Mouse (Mus musculus) limb, embryonic 12.5 days (tissue): ENCODE results near the gene 4632433K11Rik. TPM values are rescaled to one million over a fixed set of nuclear protein-coding genes. Genes with fewer than 3 reads are reported as not detected.

Experiments
- ATAC-seq: fragments of 200-750 bp; cut with Nextera tagmentation; 2 replicates; pipeline ENCODE4 v1.8.0; 2017; ENCODE audit warnings: low read depth, moderate TSS enrichment; ENCODE audit not compliant: insufficient number of reproducible peaks, insufficient read depth, low FRiP score, low TSS enrichment
- H3K27ac ChIP-seq: fragments of 300-500 bp; sonication (generic); 2 replicates; pipeline ENCODE4 v1.5.1; 2016; ENCODE audit warnings: mild to moderate bottlenecking, moderate library complexity
- H3K27me3 ChIP-seq: fragments of 300-500 bp; sonication (generic); 2 replicates; pipeline ENCODE4 v1.6.1; 2016; ENCODE audit warnings: mild to moderate bottlenecking, moderate library complexity
- H3K36me3 ChIP-seq: fragments of 300-500 bp; sonication (generic); 2 replicates; pipeline ENCODE4 v1.6.1; 2016; ENCODE audit warnings: mild to moderate bottlenecking, moderate library complexity
- H3K4me1 ChIP-seq: fragments of 300-500 bp; sonication (generic); replicated peaks from 2 replicates; pipeline ENCODE4 v1.6.1; 2016
- H3K4me2 ChIP-seq: fragments of 300-500 bp; sonication (generic); 2 replicates; pipeline ENCODE4 v1.6.1; 2016; ENCODE audit warnings: mild to moderate bottlenecking, moderate library complexity
- H3K4me3 ChIP-seq: fragments of 300-500 bp; sonication (generic); replicated peaks from 2 replicates; pipeline ENCODE4 v1.5.1; 2016; ENCODE audit warnings: mild to moderate bottlenecking
- H3K9ac ChIP-seq: fragments of 300-500 bp; sonication (generic); replicated peaks from 2 replicates; pipeline ENCODE4 v1.6.1; 2016; ENCODE audit warnings: mild to moderate bottlenecking, moderate library complexity
- H3K9me3 ChIP-seq: fragments of 300-500 bp; sonication (generic); 2 replicates; pipeline ENCODE4 v1.6.1; 2016; ENCODE audit warnings: mild to moderate bottlenecking, moderate library complexity
- WGBS: fragments of 180-500 bp; shearing (Covaris S2); methylation state at CpG from one replicate; pipeline ENCODE4 v1.1.7; 2016; 5-methylcytosine and 5-hydroxymethylcytosine counted together
- polyA plus RNA-seq: library from polyadenylated mRNA; unstranded; fragments of >200 nt; fragmentation: Nextera tagmentation; extraction: Ambion mirVana; gene quantifications from 2 replicates; pipeline ENCODE4 v1.2.1, GENCODE M21; 2016

The 4632433K11Rik gene
- polyA plus RNA-seq, 1 experiment from 2014 or later: not detected

DNA sequence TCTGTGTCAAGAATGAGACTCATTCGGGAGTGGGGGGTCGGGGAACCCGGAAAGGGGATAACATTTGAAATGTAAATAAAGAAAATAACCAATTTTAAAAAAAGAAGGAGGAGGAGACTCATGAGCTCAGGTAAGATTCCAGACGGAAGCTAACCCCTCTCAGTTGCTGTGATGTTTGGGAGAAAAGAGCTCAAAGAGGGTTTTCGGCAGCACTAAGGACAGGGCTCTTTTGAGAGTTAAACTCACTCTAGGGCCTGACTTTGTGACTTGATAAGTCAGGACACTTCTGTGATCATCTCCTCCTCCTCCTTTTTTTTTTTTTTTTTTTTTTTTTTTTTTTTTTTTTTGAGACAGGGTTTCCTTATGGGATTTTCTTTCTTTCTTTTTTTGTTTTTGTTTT lies 5.0 kb downstream of the 4632433K11Rik start:
- peaks cover 23% of the 10 kb centered on the region; the same call in 1 of the 2 replicates for H3K9me3 ChIP-seq
- no peak for ATAC-seq
- peak overlapping the region; percentile 62 for H3K4me3 ChIP-seq
- peak overlapping the region; percentile 76 for H3K9ac ChIP-seq
- H3K36me3 ChIP-seq: peaks cover 38% of the 10 kb centered on the region
- 46% methylated on average over 5 of the region's 5 CpGs for WGBS
- peak overlapping the region; percentile 55 for H3K4me2 ChIP-seq
- H3K4me1 ChIP-seq: peaks cover 5% of the 10 kb centered on the region; the same call in 1 of the 2 replicates
- H3K27ac ChIP-seq: peak overlapping the region; percentile 95
- H3K27me3 ChIP-seq: no peaks in the 10 kb centered on the region

DNA sequence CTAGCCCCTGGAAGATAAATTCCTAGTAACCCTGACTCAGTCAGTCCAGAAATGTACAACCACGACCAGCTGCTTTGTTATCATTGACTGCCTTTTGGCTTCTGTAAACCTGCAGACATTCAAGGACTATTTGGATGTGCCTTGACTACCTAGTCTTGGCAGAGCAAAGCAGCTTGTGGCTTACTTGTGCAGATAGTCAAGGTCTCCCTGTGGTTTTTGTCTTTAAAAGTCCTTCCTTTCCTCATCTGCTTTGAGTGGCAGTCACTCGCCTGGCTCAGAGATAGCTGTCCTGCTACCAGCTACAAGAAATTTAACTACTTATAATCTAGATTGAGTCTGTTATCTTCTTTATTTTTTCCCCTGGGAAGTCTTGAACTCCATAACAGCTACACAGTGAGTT lies 11.1 kb downstream of the 4632433K11Rik start:
- Histone ChIP-seq H3K4me3 (no peak overlapping the region), H3K9me3 (no peaks in the 10 kb centered on the region), H3K27me3 (no peaks in the 10 kb centered on the region), H3K27ac (no peak overlapping the region), H3K36me3 (peaks cover 11% of the 10 kb centered on the region; the same call in 1 of the 2 replicates), H3K9ac (no peak overlapping the region), H3K4me2 (no peak overlapping the region), H3K4me1 (no peaks in the 10 kb centered on the region)
- no peak for ATAC-seq
- WGBS: 76% methylated on average over 2 of the region's 2 CpGs

DNA sequence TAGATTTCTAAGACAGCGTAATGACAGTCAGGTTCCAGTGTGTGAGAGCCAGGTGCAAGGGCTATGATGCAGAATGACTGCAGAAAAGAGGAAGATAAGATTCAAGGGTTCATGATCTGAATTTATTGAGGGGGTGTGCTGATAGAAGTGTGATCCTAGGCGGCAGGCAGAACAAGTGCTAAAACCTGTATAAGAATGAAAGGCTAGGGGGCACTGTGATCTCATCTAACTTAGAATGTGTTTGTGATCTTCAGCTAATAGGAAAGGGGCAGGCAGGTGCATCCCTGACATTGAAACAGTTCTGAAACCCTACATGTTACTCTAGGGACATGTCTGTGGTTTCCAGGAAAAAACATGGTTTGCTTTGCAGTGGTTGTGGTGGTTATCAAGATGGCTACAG lies 12.2 kb downstream of the 4632433K11Rik start:
- ATAC-seq: no peak
- no peaks in the 10 kb centered on the region; the same call in 1 of the 2 replicates for H3K27me3 ChIP-seq
- H3K4me2 ChIP-seq: no peak overlapping the region
- no peak overlapping the region for H3K4me3 ChIP-seq
- peaks cover 6% of the 10 kb centered on the region; the same call in 1 of the 2 replicates for H3K36me3 ChIP-seq
- H3K27ac ChIP-seq: no peak overlapping the region
- whole genome bisulfite sequencing: 67% methylated on average over 2 of the region's 2 CpGs
- H3K9ac ChIP-seq: no peak overlapping the region
- H3K4me1 ChIP-seq: peaks cover 9% of the 10 kb centered on the region; the same call in 1 of the 2 replicates
- no peaks in the 10 kb centered on the region for H3K9me3 ChIP-seq

DNA sequence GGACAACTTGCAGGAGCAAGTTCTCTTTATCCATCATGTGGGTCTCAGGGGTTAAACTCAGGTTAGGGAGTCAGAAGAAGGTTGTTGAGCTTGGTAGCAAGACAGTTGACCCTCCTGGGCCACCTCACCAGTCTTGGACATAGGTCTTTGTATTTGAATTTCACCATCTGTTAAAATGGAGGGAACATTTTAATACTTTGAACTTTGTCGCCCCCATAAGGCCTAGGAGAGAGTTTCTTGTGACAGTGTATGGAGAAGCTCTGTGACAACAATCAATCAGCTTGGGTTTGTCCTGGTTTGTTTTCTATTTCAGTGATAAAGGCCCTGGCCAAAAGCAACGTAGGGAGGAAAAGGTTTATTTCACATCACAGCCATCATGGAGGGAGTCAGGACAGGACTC lies 13.4 kb downstream of the 4632433K11Rik start:
- Histone ChIP-seq H3K4me2 (no peak overlapping the region), H3K27ac (no peak overlapping the region), H3K9ac (no peak overlapping the region), H3K4me1 (peaks cover 14% of the 10 kb centered on the region), H3K27me3 (peaks cover 7% of the 10 kb centered on the region), H3K9me3 (no peaks in the 10 kb centered on the region), H3K36me3 (no peaks in the 10 kb centered on the region), H3K4me3 (no peak overlapping the region)
- no peak for ATAC-seq
- WGBS: 34% methylated on average over 2 of the region's 2 CpGs

DNA sequence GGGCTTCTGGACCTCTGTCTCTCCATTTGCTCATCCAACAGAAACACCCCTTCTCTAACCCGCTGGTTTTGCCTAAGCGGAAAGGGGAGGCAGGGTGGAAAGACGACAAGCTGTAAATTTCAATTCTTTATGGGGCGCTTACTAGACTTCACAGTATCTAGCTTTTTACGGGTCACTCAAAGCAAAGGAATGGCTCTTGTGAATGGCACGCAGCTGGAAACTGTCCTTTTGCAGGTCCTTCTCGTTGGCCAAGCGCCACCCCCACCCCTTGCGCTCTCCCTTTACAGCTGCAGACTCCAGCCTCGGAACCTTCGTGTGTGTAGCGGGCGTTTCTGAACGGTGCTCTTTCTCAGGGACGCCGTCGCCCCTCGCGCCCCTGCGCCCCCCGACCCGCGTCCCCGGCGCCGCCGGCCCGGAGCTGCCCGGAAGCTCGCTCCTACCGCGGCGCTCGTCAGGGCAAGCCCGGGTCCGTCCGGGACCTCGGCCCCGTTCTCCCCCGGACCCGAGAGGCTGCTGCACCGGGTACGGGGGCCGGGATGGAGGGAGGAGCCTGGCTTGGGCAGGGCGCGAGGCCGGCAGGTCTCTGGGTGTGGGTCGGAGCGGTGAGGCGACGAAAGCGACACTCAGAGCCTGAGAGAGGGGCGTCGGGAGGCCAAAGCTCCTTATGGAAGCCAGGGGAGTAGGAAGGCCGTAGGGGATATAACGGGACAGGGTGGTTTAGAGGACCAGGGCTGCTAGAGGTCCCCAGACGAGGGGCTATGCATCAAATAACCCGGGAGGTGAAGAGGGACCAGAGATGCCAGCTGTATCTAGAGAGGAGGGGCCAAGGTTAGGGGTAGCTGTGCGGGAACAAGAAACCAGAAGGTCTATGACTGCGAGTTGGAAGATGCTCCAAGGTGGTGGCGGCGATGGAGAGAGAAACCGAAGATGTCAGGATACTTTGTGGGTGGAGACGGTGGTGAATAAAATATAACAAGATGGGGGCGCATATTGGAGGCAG lies 17.6 kb downstream of the 4632433K11Rik start, which contains the start of gene Zfp580:
Zfp580 (plus strand) TSS at position 346 of the 1,000 bp plus-strand sequence.
- H3K27ac ChIP-seq: peak within 1 kb of the TSS; percentile 75
- peaks cover 48% of the 10 kb centered on the region for H3K27me3 ChIP-seq
- peak; percentile 66 for ATAC-seq
- peaks cover 40% of the 10 kb centered on the region for H3K4me1 ChIP-seq
- H3K9me3 ChIP-seq: 0 out of 2 replicates have a peak, but pooled peaks cover 3% of the 10 kb centered on the region
- peak within 1 kb of the TSS; percentile 93 for H3K9ac ChIP-seq
- 1% methylated on average over 65 of the region's 65 CpGs for WGBS
- H3K36me3 ChIP-seq: 0 out of 2 replicates have a peak, but pooled peaks cover 3% of the 10 kb centered on the region
- peak within 1 kb of the TSS; percentile 80 for H3K4me3 ChIP-seq
- peak within 1 kb of the TSS; percentile 89 for H3K4me2 ChIP-seq

DNA sequence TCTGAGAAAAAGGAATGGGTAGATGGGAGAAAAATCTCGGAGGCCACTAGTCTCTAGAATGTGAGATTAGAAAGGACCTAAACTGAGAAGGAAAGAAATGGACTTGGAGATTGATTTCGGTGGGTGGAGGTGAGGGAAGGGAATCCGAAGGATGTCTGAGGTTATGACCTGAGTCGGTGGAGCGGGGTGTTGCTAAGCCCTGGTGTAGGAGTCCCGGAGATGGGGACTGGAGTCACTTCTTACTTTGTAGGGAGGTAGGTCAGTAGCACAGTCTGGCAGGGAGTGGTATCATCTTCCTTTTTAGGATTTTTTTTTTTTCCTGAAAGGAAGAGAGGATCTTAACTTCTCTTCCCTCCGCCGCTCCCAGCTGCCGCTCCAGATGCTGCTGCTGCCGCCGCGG lies 18.5 kb downstream of the 4632433K11Rik start:
- 0 out of 2 replicates have a peak, but pooled peaks cover 3% of the 10 kb centered on the region for H3K36me3 ChIP-seq
- no peak overlapping the region for H3K27ac ChIP-seq
- H3K4me3 ChIP-seq: peak overlapping the region; percentile 80
- peak overlapping the region; percentile 89 for H3K4me2 ChIP-seq
- peaks cover 58% of the 10 kb centered on the region for H3K27me3 ChIP-seq
- WGBS: 3% methylated on average over 12 of the region's 12 CpGs
- H3K9me3 ChIP-seq: 0 out of 2 replicates have a peak, but pooled peaks cover 3% of the 10 kb centered on the region
- H3K9ac ChIP-seq: peak overlapping the region; percentile 93
- H3K4me1 ChIP-seq: peaks cover 43% of the 10 kb centered on the region
- ATAC-seq: no peak

DNA sequence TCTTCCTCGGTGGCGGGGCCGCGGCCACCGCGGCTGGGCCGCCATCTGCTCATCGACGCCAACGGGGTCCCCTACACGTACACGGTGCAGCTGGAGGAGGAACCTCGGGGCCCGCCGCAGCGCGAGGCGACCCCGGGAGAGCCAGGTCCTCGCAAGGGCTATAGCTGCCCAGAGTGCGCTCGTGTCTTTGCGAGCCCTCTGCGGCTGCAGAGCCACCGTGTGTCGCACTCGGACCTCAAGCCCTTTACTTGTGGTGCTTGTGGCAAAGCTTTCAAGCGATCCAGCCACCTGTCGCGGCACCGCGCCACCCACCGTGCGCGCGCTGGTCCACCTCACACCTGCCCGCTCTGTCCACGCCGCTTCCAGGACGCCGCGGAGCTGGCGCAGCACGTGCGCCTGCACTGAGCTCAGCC lies 19.0 kb downstream of the 4632433K11Rik start:
- Histone ChIP-seq H3K9ac (peak overlapping the region; percentile 93), H3K9me3 (0 out of 2 replicates have a peak, but pooled peaks cover 3% of the 10 kb centered on the region), H3K27me3 (peaks cover 63% of the 10 kb centered on the region), H3K36me3 (0 out of 2 replicates have a peak, but pooled peaks cover 3% of the 10 kb centered on the region), H3K4me1 (peaks cover 48% of the 10 kb centered on the region), H3K27ac (no peak overlapping the region), H3K4me3 (peak overlapping the region; percentile 80), H3K4me2 (peak overlapping the region; percentile 89)
- ATAC-seq: no peak; the same call in 1 of the 2 replicates
- WGBS: 2% methylated on average over 45 of the region's 45 CpGs

DNA sequence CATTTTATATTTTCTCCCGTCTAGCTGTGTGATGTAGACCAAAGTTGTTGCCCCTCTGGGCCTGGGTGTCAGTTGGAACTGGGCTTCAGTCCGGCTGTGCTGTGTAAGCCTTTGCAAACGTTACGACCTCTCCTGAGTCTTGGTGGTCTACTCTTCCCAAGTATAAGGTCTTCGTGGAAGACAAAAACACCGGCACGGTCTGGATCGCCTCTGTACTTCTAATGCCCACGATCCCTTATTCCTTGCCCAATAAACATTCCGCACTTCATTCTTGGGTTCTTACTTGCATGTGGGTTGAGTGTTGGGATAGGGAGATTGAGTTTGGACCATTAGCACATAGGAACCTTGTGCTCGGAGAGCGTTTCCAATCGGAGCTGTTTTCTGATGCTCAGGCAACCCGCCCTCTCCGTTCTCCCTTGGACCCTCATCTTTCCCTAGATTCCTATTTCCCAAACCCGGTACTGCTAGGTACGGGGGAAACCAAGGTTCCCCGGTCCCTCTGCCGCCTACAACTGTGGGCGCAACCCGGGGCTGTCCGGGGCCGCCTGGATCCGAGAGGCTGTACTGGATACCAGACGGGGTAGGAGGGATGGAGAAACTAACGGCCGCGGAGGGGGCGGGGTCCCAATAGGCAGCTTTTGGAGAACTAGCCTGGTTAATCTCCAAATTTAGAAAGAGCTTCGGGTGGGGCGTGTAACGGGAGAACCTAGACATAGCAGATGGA lies 19.7 kb downstream of the 4632433K11Rik start:
- no peak overlapping the region for H3K27ac ChIP-seq
- H3K4me3 ChIP-seq: peak overlapping the region; percentile 80
- H3K36me3 ChIP-seq: 0 out of 2 replicates have a peak, but pooled peaks cover 3% of the 10 kb centered on the region
- H3K4me2 ChIP-seq: peak overlapping the region; percentile 89
- WGBS: 9% methylated on average over 32 of the region's 32 CpGs
- H3K9me3 ChIP-seq: 0 out of 2 replicates have a peak, but pooled peaks cover 3% of the 10 kb centered on the region
- H3K4me1 ChIP-seq: peaks cover 50% of the 10 kb centered on the region
- no peak for ATAC-seq
- H3K9ac ChIP-seq: peak overlapping the region; percentile 93
- peaks cover 70% of the 10 kb centered on the region for H3K27me3 ChIP-seq

DNA sequence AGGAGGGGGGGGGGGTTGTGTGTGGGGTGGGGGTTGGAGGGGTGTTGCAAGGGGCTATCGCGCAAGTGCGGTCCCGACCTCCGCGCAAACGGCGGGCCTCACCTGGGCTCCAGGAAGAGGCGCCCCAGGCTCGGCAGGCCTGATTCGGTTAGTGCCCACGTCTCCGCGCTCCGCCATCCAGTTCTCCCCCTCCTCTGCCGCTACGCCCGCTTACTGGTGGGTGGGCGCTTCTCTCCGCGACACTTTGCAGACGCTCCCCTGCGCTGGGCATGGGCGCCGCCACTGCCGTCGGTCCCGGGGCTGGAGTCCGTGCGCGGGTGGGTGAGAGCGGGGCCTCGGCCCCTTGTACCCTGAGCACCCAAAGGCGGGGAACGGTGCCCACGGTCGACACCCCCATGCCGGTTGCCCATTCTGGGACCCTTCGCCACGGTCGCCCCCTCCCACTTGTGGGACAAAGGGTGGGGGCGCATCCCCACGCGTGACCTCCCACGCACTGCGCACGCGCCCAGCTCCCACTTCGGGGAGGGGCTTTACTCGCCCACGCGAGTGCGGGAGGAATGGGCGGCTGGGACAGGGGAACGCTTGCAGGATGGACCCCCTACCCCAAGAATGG lies 22.8 kb downstream of the 4632433K11Rik start:
- Histone ChIP-seq H3K9me3 (0 out of 2 replicates have a peak, but pooled peaks cover 3% of the 10 kb centered on the region), H3K36me3 (0 out of 2 replicates have a peak, but pooled peaks cover 3% of the 10 kb centered on the region), H3K27me3 (peaks cover 74% of the 10 kb centered on the region), H3K4me1 (peaks cover 54% of the 10 kb centered on the region), H3K4me3 (peak overlapping the region; percentile 61), H3K9ac (peak overlapping the region; percentile 84), H3K4me2 (peak overlapping the region; percentile 83), H3K27ac (no peak overlapping the region)
- 2% methylated on average over 52 of the region's 55 CpGs for WGBS
- no peak for ATAC-seq

DNA sequence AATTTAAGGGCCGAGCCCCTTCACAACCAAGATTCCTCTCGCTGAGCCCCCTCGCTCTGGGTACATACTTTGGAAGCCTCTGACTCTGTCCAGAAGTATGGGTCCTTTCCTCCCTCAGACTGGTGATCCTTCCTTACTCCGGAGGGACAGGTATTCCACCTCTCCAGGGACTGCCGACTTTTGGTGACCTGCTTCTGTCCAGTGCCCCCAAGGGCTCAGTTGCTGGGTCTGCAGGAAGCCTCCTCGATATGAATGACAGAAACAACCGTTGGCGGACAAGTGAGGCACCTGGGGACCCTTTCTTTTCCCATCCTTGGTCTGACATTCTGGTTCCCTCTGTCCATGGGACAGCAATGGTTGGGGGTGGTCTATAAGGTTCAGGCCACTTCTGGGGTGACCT lies 23.5 kb downstream of the 4632433K11Rik start:
- H3K27me3 ChIP-seq: peaks cover 68% of the 10 kb centered on the region

More for the DNA sequence above, 23.5 kb downstream of the 4632433K11Rik start:
- H3K9me3 ChIP-seq: 0 out of 2 replicates have a peak, but pooled peaks cover 3% of the 10 kb centered on the region
- H3K4me2 ChIP-seq: peak overlapping the region; percentile 83
- peak overlapping the region; percentile 84; the same call in 1 of the 2 replicates for H3K9ac ChIP-seq
- ATAC-seq: no peak
- H3K27ac ChIP-seq: no peak overlapping the region
- 30% methylated on average over 8 of the region's 8 CpGs for WGBS
- 0 out of 2 replicates have a peak, but pooled peaks cover 3% of the 10 kb centered on the region for H3K36me3 ChIP-seq
- H3K4me1 ChIP-seq: peaks cover 48% of the 10 kb centered on the region
- peak overlapping the region; percentile 61 for H3K4me3 ChIP-seq
